Mouse (Mus musculus) midbrain, embryonic 10.5 days (tissue): ENCODE results near the gene Mpeg1. TPM values are rescaled to one million over a fixed set of nuclear protein-coding genes. Genes with fewer than 3 reads are reported as not detected.

Experiments used
- DNase-seq: peaks from one replicate; pipeline ENCODE4 v3.0.0-alpha.2; 2017; ENCODE audit warnings: low spot score
- H3K27ac ChIP-seq: fragments of 300-500 bp; sonication (generic); replicated peaks from 2 replicates; pipeline ENCODE4 v1.5.1; 2016; ENCODE audit warnings: mild to moderate bottlenecking
- H3K27me3 ChIP-seq: fragments of 300-500 bp; sonication (generic); 2 replicates; pipeline ENCODE4 v1.6.1; 2016; ENCODE audit warnings: low read depth, mild to moderate bottlenecking; ENCODE audit not compliant: poor library complexity, severe bottlenecking
- H3K36me3 ChIP-seq: fragments of 300-500 bp; sonication (generic); 2 replicates; pipeline ENCODE4 v1.6.1; 2016; ENCODE audit warnings: mild to moderate bottlenecking, moderate library complexity
- H3K4me1 ChIP-seq: fragments of 300-500 bp; sonication (generic); 2 replicates; pipeline ENCODE4 v1.6.1; 2016
- H3K4me3 ChIP-seq: fragments of 300-500 bp; sonication (generic); 2 replicates; pipeline ENCODE4 v1.5.1; 2016; ENCODE audit warnings: mild to moderate bottlenecking, moderate library complexity
- H3K9me3 ChIP-seq: fragments of 300-500 bp; sonication (generic); replicated peaks from 2 replicates; pipeline ENCODE4 v1.6.1; 2016; ENCODE audit warnings: mild to moderate bottlenecking
- WGBS: fragments of 180-500 bp; shearing (Covaris S2); methylation state at CpG from one replicate; pipeline ENCODE4 v1.1.7; 2016; 5-methylcytosine and 5-hydroxymethylcytosine counted together
- polyA plus RNA-seq: library from polyadenylated mRNA; unstranded; fragments of >200 nt; fragmentation: Nextera tagmentation; extraction: Ambion mirVana; gene quantifications from 2 replicates; pipeline ENCODE4 v1.2.1, GENCODE M21; 2016

Mpeg1 gene
- polyA plus RNA-seq, 1 experiment from 2014 or later: 0.19 TPM

- WGBS: 85% methylated on average over 3 of the region's 3 CpGs
- no peak overlapping the region for H3K27ac ChIP-seq
- no peak for DNase-seq
- H3K9me3 ChIP-seq: no peaks in the 10 kb centered on the region
- no peak overlapping the region for H3K4me3 ChIP-seq
- H3K27me3 ChIP-seq: no peaks in the 10 kb centered on the region
- H3K4me1 ChIP-seq: no peaks in the 10 kb centered on the region
- peaks cover 100% of the 10 kb centered on the region for H3K36me3 ChIP-seq
Observed at GRCm38 (mm10) chr19:12471866-12472265, 11.3 kb downstream of the Mpeg1 start.

GRCm38 (mm10) chr19:12472381-12472976 lies 11.9 kb downstream of the Mpeg1 start:
- H3K27ac ChIP-seq: no peak overlapping the region
- no peak for DNase-seq
- H3K4me3 ChIP-seq: no peak overlapping the region
- no peaks in the 10 kb centered on the region for H3K4me1 ChIP-seq
- H3K36me3 ChIP-seq: peaks cover 100% of the 10 kb centered on the region
- 90% methylated on average over 5 of the region's 5 CpGs for WGBS
- no peaks in the 10 kb centered on the region for H3K27me3 ChIP-seq
- no peaks in the 10 kb centered on the region for H3K9me3 ChIP-seq

GRCm38 (mm10) chr19:12473201-12473641 lies 12.6 kb downstream of the Mpeg1 start:
- no peak overlapping the region for H3K4me3 ChIP-seq
- no peak for DNase-seq
- H3K9me3 ChIP-seq: no peaks in the 10 kb centered on the region
- 0 out of 2 replicates have a peak, but pooled peaks cover 3% of the 10 kb centered on the region for H3K4me1 ChIP-seq
- peaks cover 100% of the 10 kb centered on the region for H3K36me3 ChIP-seq
- H3K27me3 ChIP-seq: no peaks in the 10 kb centered on the region
- no peak overlapping the region for H3K27ac ChIP-seq
- 77% methylated on average over 4 of the region's 4 CpGs for WGBS

- no peak overlapping the region for H3K4me3 ChIP-seq
- no peaks in the 10 kb centered on the region for H3K9me3 ChIP-seq
- WGBS: 96% methylated on average over 4 of the region's 4 CpGs
- H3K27me3 ChIP-seq: no peaks in the 10 kb centered on the region
- 0 out of 2 replicates have a peak, but pooled peaks cover 3% of the 10 kb centered on the region for H3K4me1 ChIP-seq
- no peak for DNase-seq
- no peak overlapping the region for H3K27ac ChIP-seq
- peaks cover 100% of the 10 kb centered on the region for H3K36me3 ChIP-seq
Observed at GRCm38 (mm10) chr19:12473951-12474350, 13.4 kb downstream of the Mpeg1 start.

GRCm38 (mm10) chr19:12475380-12476250 lies 15.0 kb downstream of the Mpeg1 start:
- Histone ChIP-seq H3K27me3 (no peaks in the 10 kb centered on the region), H3K27ac (no peak overlapping the region), H3K4me3 (no peak overlapping the region), H3K4me1 (0 out of 2 replicates have a peak, but pooled peaks cover 3% of the 10 kb centered on the region), H3K9me3 (no peaks in the 10 kb centered on the region), H3K36me3 (peaks cover 100% of the 10 kb centered on the region)
- 82% methylated on average over 15 of the region's 15 CpGs for WGBS
- no peak for DNase-seq

- H3K4me1 ChIP-seq: 0 out of 2 replicates have a peak, but pooled peaks cover 5% of the 10 kb centered on the region
- 68% methylated on average over 5 of the region's 5 CpGs for WGBS
Observed at GRCm38 (mm10) chr19:12476721-12477270, 16.2 kb downstream of the Mpeg1 start.

GRCm38 (mm10) chr19:12478369-12478768 lies 17.8 kb downstream of the Mpeg1 start:
- Histone ChIP-seq H3K27me3 (no peaks in the 10 kb centered on the region), H3K36me3 (peaks cover 100% of the 10 kb centered on the region), H3K4me3 (no peak overlapping the region), H3K27ac (no peak overlapping the region), H3K9me3 (no peaks in the 10 kb centered on the region), H3K4me1 (0 out of 2 replicates have a peak, but pooled peaks cover 5% of the 10 kb centered on the region)
- 94% methylated on average over 6 of the region's 6 CpGs for WGBS
- no peak for DNase-seq

More at GRCm38 (mm10) chr19:12476721-12477270, 16.2 kb downstream of the Mpeg1 start:
- Histone ChIP-seq H3K9me3 (no peaks in the 10 kb centered on the region), H3K4me3 (no peak overlapping the region), H3K36me3 (peaks cover 100% of the 10 kb centered on the region), H3K27me3 (no peaks in the 10 kb centered on the region), H3K27ac (no peak overlapping the region)
- DNase-seq: no peak

- Histone ChIP-seq H3K4me1 (peaks cover 29% of the 10 kb centered on the region), H3K36me3 (peaks cover 100% of the 10 kb centered on the region), H3K27ac (no peak overlapping the region), H3K4me3 (no peak overlapping the region), H3K9me3 (no peaks in the 10 kb centered on the region), H3K27me3 (no peaks in the 10 kb centered on the region)
- no peak for DNase-seq
- 85% methylated on average over 4 of the region's 4 CpGs for WGBS
Observed at GRCm38 (mm10) chr19:12483782-12484181, 23.2 kb downstream of the Mpeg1 start.

GRCm38 (mm10) chr19:12484210-12484609 lies 23.6 kb downstream of the Mpeg1 start:
- Histone ChIP-seq H3K36me3 (peaks cover 98% of the 10 kb centered on the region), H3K27me3 (no peaks in the 10 kb centered on the region), H3K4me1 (peaks cover 33% of the 10 kb centered on the region), H3K9me3 (no peaks in the 10 kb centered on the region), H3K4me3 (no peak overlapping the region), H3K27ac (no peak overlapping the region)
- no peak for DNase-seq
- WGBS: 85% methylated on average over 4 of the region's 4 CpGs

- Histone ChIP-seq H3K4me3 (no peak overlapping the region), H3K9me3 (no peaks in the 10 kb centered on the region), H3K27me3 (no peaks in the 10 kb centered on the region), H3K4me1 (peaks cover 43% of the 10 kb centered on the region), H3K36me3 (peaks cover 89% of the 10 kb centered on the region), H3K27ac (0 out of 2 replicates have a peak overlapping the region, but pooled peaks have one; percentile 3)
- DNase-seq: no peak
- 88% methylated on average over 13 of the region's 13 CpGs for WGBS
Observed at GRCm38 (mm10) chr19:12485223-12485622, 24.6 kb downstream of the Mpeg1 start.

- no peak overlapping the region for H3K27ac ChIP-seq
- no peak overlapping the region for H3K4me3 ChIP-seq
- DNase-seq: no peak
- WGBS: 85% methylated on average over 3 of the region's 3 CpGs
- no peaks in the 10 kb centered on the region for H3K9me3 ChIP-seq
- H3K27me3 ChIP-seq: no peaks in the 10 kb centered on the region
- H3K36me3 ChIP-seq: peaks cover 89% of the 10 kb centered on the region
- H3K4me1 ChIP-seq: peaks cover 47% of the 10 kb centered on the region
Observed at GRCm38 (mm10) chr19:12485631-12486030, 25.1 kb downstream of the Mpeg1 start.

GRCm38 (mm10) chr19:12486875-12487274 lies 26.3 kb downstream of the Mpeg1 start:
- no peak overlapping the region for H3K4me3 ChIP-seq
- 84% methylated on average over 6 of the region's 6 CpGs for WGBS
- H3K27ac ChIP-seq: peak overlapping the region; percentile 93
- DNase-seq: no peak
- no peaks in the 10 kb centered on the region for H3K27me3 ChIP-seq
- H3K4me1 ChIP-seq: peaks cover 57% of the 10 kb centered on the region
- peaks cover 89% of the 10 kb centered on the region for H3K36me3 ChIP-seq
- H3K9me3 ChIP-seq: no peaks in the 10 kb centered on the region
